Mouse (Mus musculus) G1E-ER4 (cell line): ENCODE results near the gene Zbed6. TPM values are rescaled to one million over a fixed set of nuclear protein-coding genes. Genes with fewer than 3 reads are reported as not detected.

Experiments used
- GATA1 ChIP-seq: IDR thresholded peaks from one replicate; pipeline ENCODE4 v1.8.0; 2012; ENCODE audit warnings: low read length, inconsistent platforms
- polyA plus RNA-seq: library from polyadenylated mRNA; stranded (reverse); fragments of >175 nt; gene quantifications from 2 replicates; pipeline ENCODE4 v1.2.3, GENCODE M21; 2012

Zbed6 gene
- polyA plus RNA-seq, 1 experiment, result not detected

- TF ChIP-seq GATA1, result no peak
Observed at GRCm38 (mm10) chr1:133668618-133669017, 7.9 kb upstream of the Zbed6 start.

- no peak for TF ChIP-seq GATA1
Observed at GRCm38 (mm10) chr1:133667721-133668120, 7.0 kb upstream of the Zbed6 start.

- TF ChIP-seq GATA1, result no peak
Observed at GRCm38 (mm10) chr1:133664203-133664970, 3.7 kb upstream of the Zbed6 start.

- no peak for TF ChIP-seq GATA1
Observed at GRCm38 (mm10) chr1:133663427-133663826, 2.7 kb upstream of the Zbed6 start.

- TF ChIP-seq GATA1, result no peak
Observed at GRCm38 (mm10) chr1:133662941-133663340, 2.3 kb upstream of the Zbed6 start.

- no peak for TF ChIP-seq GATA1
Observed at GRCm38 (mm10) chr1:133661203-133661933, 683 bp upstream of the Zbed6 start, which contains the start of gene Gm38394. Gene Gm38394 (minus strand): TSS chr1:133661318.

GRCm38 (mm10) chr1:133658878-133659277 lies 1.8 kb downstream of the Zbed6 start:
- TF ChIP-seq GATA1, result no peak

- no peak for TF ChIP-seq GATA1
Observed at GRCm38 (mm10) chr1:133656811-133657210, 3.9 kb downstream of the Zbed6 start.

GRCm38 (mm10) chr1:133653033-133653432 lies 7.7 kb downstream of the Zbed6 start:
- TF ChIP-seq GATA1, result no peak

GRCm38 (mm10) chr1:133650288-133651055 lies 10.2 kb downstream of the Zbed6 start:
- TF ChIP-seq GATA1, result no peak

GRCm38 (mm10) chr1:133645652-133646051 lies 15.0 kb downstream of the Zbed6 start:
- TF ChIP-seq GATA1, result no peak

GRCm38 (mm10) chr1:133641163-133641562 lies 19.5 kb downstream of the Zbed6 start:
- no peak for TF ChIP-seq GATA1

- no peak for TF ChIP-seq GATA1
Observed at GRCm38 (mm10) chr1:133638517-133638916, 22.2 kb downstream of the Zbed6 start.

- TF ChIP-seq GATA1, result no peak
Observed at GRCm38 (mm10) chr1:133632168-133632567, 28.5 kb downstream of the Zbed6 start.

GRCm38 (mm10) chr1:133625052-133625451 lies 35.6 kb downstream of the Zbed6 start:
- no peak for TF ChIP-seq GATA1

GRCm38 (mm10) chr1:133618311-133618710 lies 42.4 kb downstream of the Zbed6 start:
- no peak for TF ChIP-seq GATA1

- TF ChIP-seq GATA1, result no peak
Observed at GRCm38 (mm10) chr1:133617908-133618307, 42.8 kb downstream of the Zbed6 start.
